Mouse (Mus musculus) kidney, embryonic 15.5 days (tissue): Measurements from ENCODE around the gene Mpnd. TPM values are rescaled to one million over a fixed set of nuclear protein-coding genes. Genes with fewer than 3 reads are reported as not detected.

ENCODE experiments used
- ATAC-seq: fragments of 200-750 bp; cut with Nextera tagmentation; replicated peaks from 2 replicates; pipeline ENCODE4 v1.8.0; 2017; ENCODE audit warnings: moderate TSS enrichment; ENCODE audit not compliant: low FRiP score
- H3K27ac ChIP-seq: fragments of 300-500 bp; sonication (generic); 2 replicates; pipeline ENCODE4 v1.5.1; 2015; ENCODE audit warnings: mild to moderate bottlenecking, inconsistent platforms
- H3K27me3 ChIP-seq: fragments of 300-500 bp; sonication (generic); 2 replicates; pipeline ENCODE4 v1.6.1; 2015; ENCODE audit warnings: inconsistent platforms
- H3K36me3 ChIP-seq: fragments of 300-500 bp; sonication (generic); 2 replicates; pipeline ENCODE4 v1.6.1; 2015; ENCODE audit warnings: inconsistent platforms
- H3K4me1 ChIP-seq: fragments of 300-500 bp; sonication (generic); 2 replicates; pipeline ENCODE4 v1.6.1; 2015; ENCODE audit warnings: inconsistent platforms
- H3K4me2 ChIP-seq: fragments of 300-500 bp; sonication (generic); 2 replicates; pipeline ENCODE4 v1.6.1; 2015; ENCODE audit warnings: moderate library complexity, mild to moderate bottlenecking, inconsistent platforms
- H3K4me3 ChIP-seq: fragments of 300-500 bp; sonication (generic); replicated peaks from 2 replicates; pipeline ENCODE4 v1.5.1; 2015; ENCODE audit warnings: mild to moderate bottlenecking, inconsistent platforms
- H3K9ac ChIP-seq: fragments of 300-500 bp; sonication (generic); 2 replicates; pipeline ENCODE4 v1.6.1; 2015; ENCODE audit warnings: mild to moderate bottlenecking, inconsistent platforms
- H3K9me3 ChIP-seq: fragments of 300-500 bp; sonication (generic); replicated peaks from 2 replicates; pipeline ENCODE4 v1.6.1; 2016; ENCODE audit warnings: inconsistent platforms
- WGBS: fragments of 180-500 bp; shearing (Covaris S2); methylation state at CpG from one replicate; pipeline ENCODE4 v1.1.7; 2015; ENCODE audit warnings: mixed read lengths; 5-methylcytosine and 5-hydroxymethylcytosine counted together
- polyA plus RNA-seq: library from polyadenylated mRNA; unstranded; fragments of >200 nt; fragmentation: Nextera tagmentation; extraction: Ambion mirVana; gene quantifications from 2 replicates; pipeline ENCODE4 v1.2.1, GENCODE M21; 2015

Mpnd gene
- polyA plus RNA-seq, 1 experiment from 2014 or later = 103 TPM

DNA sequence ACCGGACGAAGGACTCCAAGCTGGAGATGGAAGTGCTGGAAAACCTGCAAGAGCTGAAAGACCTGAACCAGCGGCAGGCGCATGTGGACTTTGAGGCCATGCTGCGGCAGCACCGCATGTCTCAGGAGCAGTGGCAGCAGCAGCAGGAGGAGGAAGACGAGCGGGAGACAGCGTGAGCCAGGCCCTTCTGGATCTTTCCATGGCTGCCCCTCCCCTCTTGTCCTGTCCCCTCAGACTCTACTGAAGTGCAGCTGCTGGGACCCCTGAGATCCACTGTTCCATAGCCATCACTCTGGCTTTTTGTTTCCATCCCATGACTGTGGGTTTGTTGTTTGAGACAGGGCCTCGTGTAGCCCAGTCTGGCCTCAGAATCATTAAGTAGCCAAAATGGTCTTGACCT is 41.0 kb upstream of the Mpnd start:
- 91% methylated on average over 10 of the region's 10 CpGs for WGBS
- H3K4me3 ChIP-seq = no peak overlapping the region
- H3K9ac ChIP-seq = no peak overlapping the region
- H3K27me3 ChIP-seq = no peaks in the 10 kb centered on the region
- no peak for ATAC-seq
- H3K4me2 ChIP-seq = no peak overlapping the region
- no peaks in the 10 kb centered on the region for H3K9me3 ChIP-seq
- H3K27ac ChIP-seq = no peak overlapping the region
- H3K4me1 ChIP-seq = peaks cover 22% of the 10 kb centered on the region
- peaks cover 78% of the 10 kb centered on the region for H3K36me3 ChIP-seq

DNA sequence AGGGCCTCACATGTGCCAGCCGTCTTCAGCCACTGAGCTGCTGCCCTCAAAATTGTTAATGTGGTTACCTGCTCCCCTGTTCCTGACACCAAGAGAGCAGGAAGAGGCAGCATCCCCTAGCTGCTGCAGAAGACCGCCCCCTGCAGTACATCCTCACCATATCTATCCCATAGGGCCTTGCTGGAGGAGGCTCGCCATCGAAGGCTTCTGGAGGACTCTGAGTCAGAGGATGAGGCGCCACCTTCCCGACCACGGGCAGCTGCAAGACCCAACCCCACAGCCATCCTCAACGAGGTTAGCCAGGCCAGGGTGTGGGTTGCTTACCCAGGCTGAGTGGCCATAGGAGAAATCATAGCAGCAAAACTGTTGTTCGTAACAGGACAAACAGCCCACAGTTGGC is 40.5 kb upstream of the Mpnd start:
- no peak overlapping the region for H3K4me2 ChIP-seq
- ATAC-seq = no peak
- peaks cover 78% of the 10 kb centered on the region for H3K36me3 ChIP-seq
- 83% methylated on average over 9 of the region's 9 CpGs for WGBS
- no peak overlapping the region for H3K4me3 ChIP-seq
- peaks cover 22% of the 10 kb centered on the region for H3K4me1 ChIP-seq
- no peaks in the 10 kb centered on the region for H3K27me3 ChIP-seq
- H3K9me3 ChIP-seq = no peaks in the 10 kb centered on the region
- no peak overlapping the region for H3K9ac ChIP-seq
- peak overlapping the region; percentile 32; the same call in 1 of the 2 replicates for H3K27ac ChIP-seq

DNA sequence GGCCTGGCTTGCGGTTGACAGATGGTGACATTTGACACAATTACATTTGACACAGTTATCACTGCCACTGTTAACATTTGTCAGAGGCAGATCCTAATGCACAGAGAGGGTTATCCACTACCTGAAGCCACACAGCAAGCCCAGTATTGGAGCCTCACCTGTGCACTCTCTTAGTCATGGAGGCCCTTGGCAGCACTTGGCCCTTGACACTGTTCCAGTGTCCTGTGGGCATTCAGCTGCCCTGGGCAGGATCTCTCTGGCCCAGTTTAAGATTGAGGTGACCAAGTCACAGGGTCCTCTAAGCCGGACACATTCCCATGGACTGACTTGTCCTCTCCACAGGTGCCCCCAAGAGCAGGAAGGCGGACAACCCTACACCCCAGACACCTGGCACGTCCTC is 38.3 kb upstream of the Mpnd start:
- no peak overlapping the region for H3K4me3 ChIP-seq
- H3K4me2 ChIP-seq = no peak overlapping the region
- H3K36me3 ChIP-seq = peaks cover 59% of the 10 kb centered on the region
- H3K9ac ChIP-seq = no peak overlapping the region
- H3K9me3 ChIP-seq = no peaks in the 10 kb centered on the region
- 94% methylated on average over 4 of the region's 4 CpGs for WGBS
- ATAC-seq = no peak
- H3K27me3 ChIP-seq = peaks cover 17% of the 10 kb centered on the region
- H3K4me1 ChIP-seq = peaks cover 35% of the 10 kb centered on the region
- no peak overlapping the region for H3K27ac ChIP-seq

DNA sequence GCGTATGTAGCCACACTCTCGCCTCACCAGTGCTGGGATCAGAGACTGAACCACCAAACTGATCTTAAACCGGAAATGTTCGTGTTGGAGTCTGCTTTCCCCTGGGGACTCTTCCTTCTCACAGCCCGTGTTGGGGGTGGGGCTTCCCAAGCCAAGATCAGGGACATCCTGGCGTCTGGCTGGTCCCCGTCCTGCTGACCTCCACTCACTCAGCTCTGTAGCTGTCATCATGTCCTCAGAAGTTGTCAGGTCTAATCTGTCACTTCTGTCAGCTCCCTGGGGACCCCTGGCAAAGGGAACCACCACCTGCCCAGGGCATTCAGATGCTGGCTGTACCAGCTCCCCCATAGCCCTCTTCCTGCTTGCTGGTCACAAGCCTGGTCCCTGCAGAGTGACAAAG is 37.3 kb upstream of the Mpnd start:
- Histone ChIP-seq H3K4me3 (no peak overlapping the region), H3K4me1 (peaks cover 35% of the 10 kb centered on the region), H3K9ac (no peak overlapping the region), H3K4me2 (no peak overlapping the region), H3K36me3 (peaks cover 51% of the 10 kb centered on the region), H3K27ac (0 out of 2 replicates have a peak overlapping the region, but pooled peaks have one; percentile 56), H3K9me3 (no peaks in the 10 kb centered on the region), H3K27me3 (peaks cover 17% of the 10 kb centered on the region)
- ATAC-seq = no peak
- 58% methylated on average over 7 of the region's 7 CpGs for WGBS

DNA sequence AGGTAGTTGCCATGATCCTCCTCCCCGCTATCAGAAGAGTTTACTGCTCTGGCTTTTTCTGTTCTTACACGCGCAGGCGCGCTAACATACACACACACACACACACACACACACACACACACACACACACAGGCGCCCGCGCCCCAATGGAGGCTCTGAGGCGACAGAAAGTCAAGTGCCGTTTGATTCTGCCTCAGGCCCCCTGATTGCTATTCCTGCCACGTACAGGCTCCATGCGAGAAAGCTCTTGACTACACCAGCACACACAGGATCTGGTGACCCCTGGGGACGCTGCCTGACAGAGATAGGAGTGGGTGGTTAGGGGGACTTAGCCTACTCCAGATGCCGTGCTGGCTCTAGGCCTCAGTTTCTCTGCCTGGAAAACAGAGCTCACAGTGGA is 36.0 kb upstream of the Mpnd start:
- Histone ChIP-seq H3K27me3 (peaks cover 17% of the 10 kb centered on the region), H3K9me3 (no peaks in the 10 kb centered on the region), H3K4me3 (peak overlapping the region; percentile 55), H3K4me2 (peak overlapping the region; percentile 96), H3K27ac (peak overlapping the region; percentile 56), H3K36me3 (peaks cover 37% of the 10 kb centered on the region), H3K9ac (no peak overlapping the region), H3K4me1 (peaks cover 35% of the 10 kb centered on the region)
- no peak for ATAC-seq
- WGBS = 52% methylated on average over 14 of the region's 14 CpGs

DNA sequence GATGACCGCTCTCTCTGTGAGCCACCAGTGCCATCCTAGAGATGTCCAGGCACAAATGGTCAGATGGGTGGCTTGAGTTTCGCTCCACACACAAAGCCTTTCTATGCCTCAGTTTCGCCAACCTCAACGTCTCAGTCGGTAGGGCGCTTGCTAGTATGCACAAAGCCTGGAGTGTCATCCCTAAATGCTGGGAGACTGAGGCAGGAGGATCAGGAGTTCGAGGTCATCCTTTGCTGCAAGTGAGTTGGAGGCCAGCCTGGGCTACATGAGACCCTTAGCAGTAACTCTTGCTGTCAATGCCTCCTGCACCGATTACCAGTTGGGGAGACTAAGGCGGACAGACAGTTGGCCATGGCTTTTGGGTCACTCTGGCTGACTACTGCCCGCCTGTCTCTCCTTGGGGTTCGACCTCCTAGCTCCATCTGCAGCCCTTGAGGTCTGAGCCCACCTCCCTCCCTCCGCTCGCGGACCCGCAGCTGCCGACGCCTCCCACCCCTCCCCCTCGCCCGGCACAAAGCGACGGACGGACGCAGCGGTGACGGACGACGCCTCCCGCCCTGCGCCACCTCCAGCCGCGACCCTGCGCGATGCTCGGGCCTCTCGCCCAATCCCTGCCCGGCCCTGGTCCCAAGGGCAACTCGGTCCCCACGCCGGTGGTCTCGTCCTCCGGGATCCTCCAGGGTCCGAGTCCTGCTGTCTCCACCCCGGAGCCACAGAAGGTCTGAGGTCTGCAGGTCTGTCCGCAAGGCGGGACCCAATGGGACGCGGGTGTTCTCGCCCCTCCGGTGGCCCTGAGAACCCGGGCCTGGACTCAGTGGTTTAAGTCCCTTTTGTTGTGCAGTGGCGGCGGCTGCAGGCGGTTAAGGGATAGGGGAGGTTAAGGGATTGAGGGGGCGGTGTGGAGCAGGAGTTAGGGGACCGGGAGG is 35.3 kb upstream of the Mpnd start, which contains the start of gene Shd:
Shd (plus strand) TSS at position 502 of the 926 bp plus-strand sequence.
- Histone ChIP-seq H3K27me3 (peaks cover 17% of the 10 kb centered on the region), H3K27ac (peak within 1 kb of the TSS; percentile 56), H3K4me1 (peaks cover 32% of the 10 kb centered on the region), H3K9ac (peak within 1 kb of the TSS; percentile 71), H3K4me2 (peak within 1 kb of the TSS; percentile 96), H3K36me3 (peaks cover 30% of the 10 kb centered on the region), H3K9me3 (no peaks in the 10 kb centered on the region), H3K4me3 (peak within 1 kb of the TSS; percentile 55)
- peak; percentile 54 for ATAC-seq
- 8% methylated on average over 55 of the region's 55 CpGs for WGBS

DNA sequence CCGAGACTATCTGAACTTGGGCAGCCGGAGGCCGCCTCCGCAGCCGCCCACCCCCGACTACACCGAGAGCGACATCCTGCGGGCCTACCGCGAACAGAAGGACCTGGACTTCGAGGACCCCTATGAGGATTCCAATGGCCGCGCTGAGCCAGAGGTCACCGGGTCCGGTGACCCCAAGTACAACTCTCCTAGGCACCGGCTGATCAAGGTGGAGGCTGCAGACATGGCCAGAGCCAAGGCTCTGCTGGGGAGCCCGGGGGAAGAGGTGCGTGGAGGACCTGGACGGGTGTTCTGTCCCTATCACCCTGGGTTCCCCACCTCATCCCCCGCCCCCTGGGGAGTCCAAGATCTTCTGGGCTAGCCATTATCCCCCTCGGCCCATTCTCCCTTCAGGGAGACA is 34.1 kb upstream of the Mpnd start:
- Histone ChIP-seq H3K4me1 (peaks cover 36% of the 10 kb centered on the region), H3K9me3 (no peaks in the 10 kb centered on the region), H3K4me2 (peak overlapping the region; percentile 96), H3K4me3 (peak overlapping the region; percentile 55), H3K36me3 (peaks cover 19% of the 10 kb centered on the region), H3K27me3 (peaks cover 17% of the 10 kb centered on the region), H3K27ac (no peak overlapping the region), H3K9ac (no peak overlapping the region)
- ATAC-seq = no peak
- WGBS = 33% methylated on average over 22 of the region's 22 CpGs

DNA sequence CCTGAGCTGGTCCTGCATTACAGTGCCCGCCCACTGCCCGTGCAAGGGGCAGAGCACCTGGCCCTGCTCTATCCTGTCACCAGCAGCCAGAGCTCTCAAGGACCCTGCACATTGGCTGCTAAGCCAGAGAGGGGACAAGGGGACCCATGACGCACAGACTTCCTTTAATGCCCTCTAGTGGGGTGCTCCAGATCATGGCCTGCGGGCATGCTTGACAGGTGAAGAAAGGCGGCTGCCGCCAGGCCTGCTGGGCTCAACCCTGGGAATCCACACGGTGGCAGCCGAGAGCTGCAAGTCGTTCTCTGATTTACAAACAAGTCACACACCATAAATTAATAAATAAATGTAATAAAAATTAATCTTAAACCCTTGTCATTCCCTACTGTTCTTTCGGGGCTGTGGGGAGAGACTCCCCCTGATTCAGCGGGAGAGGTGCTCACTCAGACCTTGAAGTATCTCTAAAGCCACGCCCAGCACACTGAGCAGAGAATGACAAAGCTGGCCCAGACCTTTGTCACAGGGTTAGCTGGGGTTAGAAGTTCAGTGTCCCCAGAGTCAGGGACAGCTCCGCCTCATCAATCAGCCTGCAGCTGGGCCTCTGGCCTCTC is 29.2 kb upstream of the Mpnd start:
- H3K27me3 ChIP-seq = peaks cover 5% of the 10 kb centered on the region
- H3K9me3 ChIP-seq = no peaks in the 10 kb centered on the region
- H3K4me1 ChIP-seq = peaks cover 10% of the 10 kb centered on the region
- H3K4me2 ChIP-seq = no peak overlapping the region
- WGBS = 14% methylated on average over 13 of the region's 13 CpGs
- no peak overlapping the region for H3K9ac ChIP-seq
- H3K4me3 ChIP-seq = no peak overlapping the region
- H3K27ac ChIP-seq = no peak overlapping the region
- ATAC-seq = peak; percentile 78
- no peaks in the 10 kb centered on the region for H3K36me3 ChIP-seq

DNA sequence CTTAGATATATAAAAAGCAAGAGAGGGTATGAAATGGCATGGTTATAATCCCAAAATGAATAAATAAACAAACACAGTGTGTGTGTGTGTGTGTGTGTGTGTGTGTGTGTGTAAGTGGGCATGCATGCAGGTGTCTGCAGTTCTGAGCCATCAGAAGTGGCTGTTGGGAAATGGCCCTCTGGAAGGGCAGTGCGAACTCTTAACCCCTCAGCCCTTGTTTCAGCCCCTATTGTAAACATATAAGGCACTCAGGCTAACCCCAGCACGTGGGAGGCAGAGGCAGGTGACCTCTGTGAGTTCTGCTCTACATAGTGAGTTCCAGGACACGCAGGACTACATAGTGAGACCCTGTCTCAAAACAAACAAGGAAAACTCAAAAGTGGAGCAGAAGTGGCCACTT is 28.2 kb upstream of the Mpnd start:
- H3K4me3 ChIP-seq = no peak overlapping the region
- no peak for ATAC-seq
- no peak overlapping the region for H3K4me2 ChIP-seq
- H3K27me3 ChIP-seq = no peaks in the 10 kb centered on the region
- no peaks in the 10 kb centered on the region for H3K9me3 ChIP-seq
- no peak overlapping the region for H3K9ac ChIP-seq
- 35% methylated on average over 3 of the region's 3 CpGs for WGBS
- no peaks in the 10 kb centered on the region for H3K36me3 ChIP-seq
- no peak overlapping the region for H3K27ac ChIP-seq
- peaks cover 8% of the 10 kb centered on the region for H3K4me1 ChIP-seq

DNA sequence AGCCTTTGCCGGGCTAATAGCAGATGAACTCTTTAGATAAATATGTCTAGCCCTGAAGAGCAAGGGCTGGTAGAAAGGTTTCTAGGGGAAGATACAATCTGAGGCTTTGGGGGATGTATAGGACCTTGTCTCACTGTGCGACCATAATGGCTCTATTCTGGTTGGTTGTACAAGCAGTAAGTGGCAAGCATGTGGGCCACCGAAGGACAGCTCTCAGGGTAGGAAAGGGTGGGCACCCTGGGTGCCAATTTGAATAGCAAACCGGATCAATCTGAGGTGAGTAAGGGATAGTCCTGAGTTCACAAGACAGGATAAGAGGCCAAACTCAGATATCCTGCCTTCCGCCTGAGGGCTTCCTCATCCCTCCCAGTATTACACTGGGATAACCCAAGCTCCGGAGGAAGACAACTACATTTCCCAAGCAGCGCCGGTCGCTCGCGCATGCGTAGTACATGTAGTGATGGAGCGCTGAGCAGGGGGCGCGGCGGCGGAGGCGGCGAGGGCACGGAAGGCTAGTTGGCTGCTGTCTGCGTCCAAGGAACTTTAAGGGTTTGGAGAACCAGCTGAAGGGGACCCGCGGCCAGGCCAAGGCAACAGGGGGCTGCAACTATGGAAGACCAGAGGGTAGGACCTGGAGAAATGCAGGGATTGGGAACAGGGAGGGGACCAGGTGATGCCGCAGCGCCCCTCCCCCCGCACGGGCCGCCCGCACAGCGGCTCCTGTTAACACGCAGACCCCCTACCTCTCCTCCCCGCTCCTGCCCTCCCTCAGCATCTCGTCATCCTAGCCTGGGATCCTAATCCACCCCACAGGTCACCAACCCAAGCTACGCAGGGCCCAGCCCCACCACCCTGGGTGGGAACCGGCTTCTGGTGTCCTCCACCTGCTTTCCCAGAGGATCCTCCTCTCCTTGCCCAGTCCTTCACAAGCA is 19.2 kb upstream of the Mpnd start, which contains the start of gene Fsd1:
Fsd1 (plus strand) TSS at position 480 of the 932 bp plus-strand sequence.
- Histone ChIP-seq H3K36me3 (no peaks in the 10 kb centered on the region; the same call in 1 of the 2 replicates), H3K9ac (peak within 1 kb of the TSS; percentile 45), H3K4me1 (peaks cover 9% of the 10 kb centered on the region), H3K4me2 (peak within 1 kb of the TSS; percentile 87), H3K27me3 (no peaks in the 10 kb centered on the region), H3K4me3 (peak within 1 kb of the TSS; percentile 55), H3K9me3 (no peaks in the 10 kb centered on the region), H3K27ac (no peak within 1 kb of the TSS)
- WGBS = 9% methylated on average over 34 of the region's 35 CpGs
- ATAC-seq = peak; percentile 77

DNA sequence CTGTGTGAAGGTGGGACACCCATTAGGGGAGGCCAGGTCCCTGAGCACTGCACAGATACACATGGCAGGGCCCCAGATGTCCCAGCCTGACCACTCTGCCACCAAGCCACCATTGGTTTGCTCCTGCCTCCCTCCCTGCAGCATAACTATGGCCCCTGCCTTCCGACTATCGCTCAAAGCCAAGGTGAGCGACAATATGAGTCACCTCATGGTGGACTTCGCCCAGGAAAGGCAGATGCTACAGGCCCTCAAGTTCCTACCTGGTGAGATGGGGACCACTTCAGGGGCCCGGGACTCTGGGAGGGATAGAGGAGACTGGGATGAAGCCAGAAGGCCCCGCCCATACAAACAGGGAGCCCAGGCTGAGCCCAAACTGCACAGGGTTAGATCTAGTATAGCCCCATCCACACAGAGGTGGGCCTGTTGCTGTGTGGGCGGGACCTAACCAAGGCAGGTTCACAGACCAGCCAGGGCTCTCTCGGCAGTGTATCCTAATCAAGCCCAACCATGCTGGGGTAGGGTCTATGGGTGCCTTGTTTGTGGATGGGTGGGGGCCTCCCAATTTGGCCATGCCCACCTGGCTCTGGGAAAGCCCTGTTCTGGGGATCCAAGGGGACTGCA is 15.1 kb upstream of the Mpnd start:
- no peak for ATAC-seq
- Histone ChIP-seq H3K9me3 (no peaks in the 10 kb centered on the region), H3K4me1 (peaks cover 9% of the 10 kb centered on the region), H3K4me3 (no peak overlapping the region), H3K36me3 (no peaks in the 10 kb centered on the region; the same call in 1 of the 2 replicates), H3K27me3 (no peaks in the 10 kb centered on the region), H3K9ac (no peak overlapping the region), H3K27ac (no peak overlapping the region), H3K4me2 (no peak overlapping the region)
- 83% methylated on average over 8 of the region's 8 CpGs for WGBS
